Mouse (Mus musculus): ENCODE results near the gene Ski. TPM values are rescaled to one million over a fixed set of nuclear protein-coding genes. Genes with fewer than 3 reads are reported as not detected.

Ski gene
- total and polyA plus RNA-seq, 2 experiments from 2014 or later: 9.3 to 53.2 TPM

- H3K27ac ChIP-seq (ENCODE audit: low read depth): peak overlapping the region; percentile 95
- DNase-seq (ENCODE audit: low spot score): peak; percentile 94
- H3K36me3 ChIP-seq (replicated peaks; ENCODE audit: control insufficient read depth, insufficient read depth, low read length): no peaks in the 10 kb centered on the region
- peak overlapping the region; percentile 36 for H3K4me3 ChIP-seq (ENCODE audit: low read depth, low read length)
- H3K9me3 ChIP-seq (replicated peaks; ENCODE audit: control insufficient read depth, low read length): no peaks in the 10 kb centered on the region
- TF ChIP-seq CTCF (IDR thresholded peaks at IDR 0.05; ENCODE audit: low read depth): 0 out of 2 replicates have a peak, but pooled peaks have one; percentile 2
- TF ChIP-seq EP300 (IDR thresholded peaks at IDR 0.05; ENCODE audit: low read depth): peak; percentile 70; the same call in 1 of the 2 replicates
- peaks cover 29% of the 10 kb centered on the region for H3K4me1 ChIP-seq (ENCODE audit: control insufficient read depth, insufficient read depth)
- under 1% methylated on average over 52 of the region's 116 CpGs for WGBS
- H3K9ac ChIP-seq (replicated peaks; ENCODE audit: low read depth, low read length): peak overlapping the region; percentile 83
- H3K27me3 ChIP-seq (ENCODE audit: control insufficient read depth, insufficient read depth, low read length): no peaks in the 10 kb centered on the region
- peak; percentile 98 for ATAC-seq (ENCODE audit: insufficient read depth, low read depth)
- peak overlapping the region; percentile 91 for H3K4me2 ChIP-seq (ENCODE audit: low read depth, low read length)
These were observed 625 bp upstream of the Ski start for GRCm38 (mm10) chr4:155222841-155223593.

- no peak for ATAC-seq (ENCODE audit: insufficient read depth, low read depth)
These were observed 517 bp downstream of the Ski start for GRCm38 (mm10) chr4:155221599-155222551.

GRCm38 (mm10) chr4:155221106-155221505 is 1.3 kb downstream of the Ski start:
- no peaks in the 10 kb centered on the region for H3K9me3 ChIP-seq (replicated peaks; ENCODE audit: control insufficient read depth, low read length)
- ATAC-seq (ENCODE audit: insufficient read depth, low read depth) (no peak), DNase-seq (ENCODE audit: low spot score) (no peak)
- TF ChIP-seq EP300 (IDR thresholded peaks at IDR 0.05; ENCODE audit: low read depth): no peak
- no peak for TF ChIP-seq CTCF (IDR thresholded peaks at IDR 0.05; ENCODE audit: low read depth)
- peak overlapping the region; percentile 86; the same call in 1 of the 2 replicates for H3K27ac ChIP-seq (ENCODE audit: low read depth)
- WGBS: 2% methylated on average over 7 of the region's 7 CpGs
- peaks cover 48% of the 10 kb centered on the region for H3K4me1 ChIP-seq (ENCODE audit: control insufficient read depth, insufficient read depth)
- H3K4me2 ChIP-seq (ENCODE audit: low read depth, low read length): peak overlapping the region; percentile 91
- peak overlapping the region; percentile 78 for H3K4me3 ChIP-seq (ENCODE audit: low read depth, low read length)
- no peaks in the 10 kb centered on the region for H3K27me3 ChIP-seq (ENCODE audit: control insufficient read depth, insufficient read depth, low read length)
- H3K9ac ChIP-seq (replicated peaks; ENCODE audit: low read depth, low read length): peak overlapping the region; percentile 83
- H3K36me3 ChIP-seq (replicated peaks; ENCODE audit: control insufficient read depth, insufficient read depth, low read length): no peaks in the 10 kb centered on the region

More at GRCm38 (mm10) chr4:155221599-155222551, 517 bp downstream of the Ski start:
- H3K27me3 ChIP-seq (ENCODE audit: control insufficient read depth, insufficient read depth, low read length): no peaks in the 10 kb centered on the region
- WGBS: under 1% methylated on average over 82 of the region's 93 CpGs
- H3K36me3 ChIP-seq (replicated peaks; ENCODE audit: control insufficient read depth, insufficient read depth, low read length): no peaks in the 10 kb centered on the region
- no peak for TF ChIP-seq EP300 (IDR thresholded peaks at IDR 0.05; ENCODE audit: low read depth)
- 0 out of 2 replicates have a peak, but pooled peaks have one; percentile 0 for TF ChIP-seq CTCF (IDR thresholded peaks at IDR 0.05; ENCODE audit: low read depth)
- H3K4me2 ChIP-seq (ENCODE audit: low read depth, low read length): peak overlapping the region; percentile 91
- peak overlapping the region; percentile 78 for H3K4me3 ChIP-seq (ENCODE audit: low read depth, low read length)
- peaks cover 41% of the 10 kb centered on the region for H3K4me1 ChIP-seq (ENCODE audit: control insufficient read depth, insufficient read depth)
- no peaks in the 10 kb centered on the region for H3K9me3 ChIP-seq (replicated peaks; ENCODE audit: control insufficient read depth, low read length)
- peak overlapping the region; percentile 86 for H3K27ac ChIP-seq (ENCODE audit: low read depth)
- peak overlapping the region; percentile 83 for H3K9ac ChIP-seq (replicated peaks; ENCODE audit: low read depth, low read length)
- DNase-seq (ENCODE audit: low spot score): no peak

GRCm38 (mm10) chr4:155220213-155221100 is 1.9 kb downstream of the Ski start:
- peak overlapping the region; percentile 78 for H3K4me3 ChIP-seq (ENCODE audit: low read depth, low read length)
- peak overlapping the region; percentile 83 for H3K9ac ChIP-seq (replicated peaks; ENCODE audit: low read depth, low read length)
- no peaks in the 10 kb centered on the region for H3K27me3 ChIP-seq (ENCODE audit: control insufficient read depth, insufficient read depth, low read length)
- peak overlapping the region; percentile 91 for H3K4me2 ChIP-seq (ENCODE audit: low read depth, low read length)
- peak overlapping the region; percentile 86; the same call in 1 of the 2 replicates for H3K27ac ChIP-seq (ENCODE audit: low read depth)
- peaks cover 55% of the 10 kb centered on the region for H3K4me1 ChIP-seq (ENCODE audit: control insufficient read depth, insufficient read depth)
- no peaks in the 10 kb centered on the region for H3K36me3 ChIP-seq (replicated peaks; ENCODE audit: control insufficient read depth, insufficient read depth, low read length)
- 6% methylated on average over 14 of the region's 14 CpGs for WGBS
- TF ChIP-seq EP300 (IDR thresholded peaks at IDR 0.05; ENCODE audit: low read depth) (no peak), CTCF (IDR thresholded peaks at IDR 0.05; ENCODE audit: low read depth) (no peak)
- ATAC-seq (ENCODE audit: insufficient read depth, low read depth) (no peak), DNase-seq (ENCODE audit: low spot score) (no peak)
- no peaks in the 10 kb centered on the region for H3K9me3 ChIP-seq (replicated peaks; ENCODE audit: control insufficient read depth, low read length)
